Mouse (Mus musculus) urinary bladder, adult 18-20 months (tissue): Measurements from ENCODE around the gene Nrip1.

Experiments used
- DNase-seq, 2 experiments: peaks; one replicate each; pipeline ENCODE4 v3.0.0; 2022; ENCODE audit warnings: low spot score in 2 of 2, mixed read lengths in 2 of 2

Gene Nrip1

GRCm38 (mm10) chr16:76280365-76280764 is 93.3 kb downstream of the Nrip1 start:
- DNase-seq: no peak

- DNase-seq: no peak
Observed at GRCm38 (mm10) chr16:76276271-76276670, 97.4 kb downstream of the Nrip1 start.

- DNase-seq: no peak
Observed at GRCm38 (mm10) chr16:76275584-76275983, 98.0 kb downstream of the Nrip1 start.

- DNase-seq: no peak
Observed at GRCm38 (mm10) chr16:76275166-76275565, 98.5 kb downstream of the Nrip1 start.

- no peak for DNase-seq
Observed at GRCm38 (mm10) chr16:76266635-76267268, 106.9 kb downstream of the Nrip1 start.

- DNase-seq: no peak
Observed at GRCm38 (mm10) chr16:76265874-76266273, 107.8 kb downstream of the Nrip1 start.

- DNase-seq: no peak
Observed at GRCm38 (mm10) chr16:76265301-76265700, 108.3 kb downstream of the Nrip1 start.

GRCm38 (mm10) chr16:76263393-76263792 is 110.2 kb downstream of the Nrip1 start:
- no peak for DNase-seq

GRCm38 (mm10) chr16:76260296-76260695 is 113.3 kb downstream of the Nrip1 start:
- no peak for DNase-seq

- no peak for DNase-seq
Observed at GRCm38 (mm10) chr16:76251826-76252225, 121.8 kb downstream of the Nrip1 start.

- no peak for DNase-seq
Observed at GRCm38 (mm10) chr16:76249345-76250091, 124.1 kb downstream of the Nrip1 start.

GRCm38 (mm10) chr16:76242850-76243249 is 130.8 kb downstream of the Nrip1 start:
- peak; percentile 43 to 57 for DNase-seq

- no peak for DNase-seq
Observed at GRCm38 (mm10) chr16:76241266-76241665, 132.4 kb downstream of the Nrip1 start.

GRCm38 (mm10) chr16:76239353-76239752 is 134.3 kb downstream of the Nrip1 start:
- DNase-seq: no peak

GRCm38 (mm10) chr16:76238784-76239183 is 134.8 kb downstream of the Nrip1 start:
- DNase-seq: no peak
